Mouse (Mus musculus): ENCODE results near the gene 0610009B22Rik. TPM values are rescaled to one million over a fixed set of nuclear protein-coding genes. Genes with fewer than 3 reads are reported as not detected.
"Not testable (repeated sequence)": the region's sequence is repeated elsewhere in the genome, so short reads cannot be mapped to it uniquely, and the experiment has no call there.

0610009B22Rik gene
- polyA plus RNA-seq, 1 experiment from 2014 or later, result 107 TPM

- no peak overlapping the region for H3K27ac ChIP-seq (replicated peaks; ENCODE audit: low read depth, low read length)
- ATAC-seq (replicated peaks; ENCODE audit: insufficient number of reproducible peaks, low FRiP score, low TSS enrichment, low read depth) (no peak), DNase-seq (ENCODE audit: low spot score) (no peak)
- H3K4me1 ChIP-seq (ENCODE audit: control insufficient read depth, insufficient read depth, low read length), result no peaks in the 10 kb centered on the region
- H3K4me2 ChIP-seq (ENCODE audit: low read depth, low read length), result no peak overlapping the region
- WGBS, result 72% methylated on average over 5 of the region's 5 CpGs
- H3K27me3 ChIP-seq (ENCODE audit: control insufficient read depth, insufficient read depth, low read length), result no peaks in the 10 kb centered on the region
- no peak overlapping the region for H3K9ac ChIP-seq (replicated peaks; ENCODE audit: low read length)
- H3K4me3 ChIP-seq (ENCODE audit: low read depth, low read length), result no peak overlapping the region
- no peaks in the 10 kb centered on the region for H3K36me3 ChIP-seq (replicated peaks; ENCODE audit: control insufficient read depth, insufficient read depth, low read depth, low read length)
- no peaks in the 10 kb centered on the region for H3K9me3 ChIP-seq (replicated peaks; ENCODE audit: control insufficient read depth, low read length)
Measured at GRCm38 (mm10) chr11:51675386-51675785, 13.3 kb downstream of the 0610009B22Rik start.

- H3K4me1 ChIP-seq (ENCODE audit: control insufficient read depth, insufficient read depth, low read length), result no peaks in the 10 kb centered on the region
- no peaks in the 10 kb centered on the region for H3K9me3 ChIP-seq (replicated peaks; ENCODE audit: control insufficient read depth, low read length)
- no peaks in the 10 kb centered on the region for H3K36me3 ChIP-seq (replicated peaks; ENCODE audit: control insufficient read depth, insufficient read depth, low read depth, low read length)
- WGBS, result 83% methylated on average over 9 of the region's 9 CpGs
- H3K27me3 ChIP-seq (ENCODE audit: control insufficient read depth, insufficient read depth, low read length), result no peaks in the 10 kb centered on the region
- ATAC-seq (replicated peaks; ENCODE audit: insufficient number of reproducible peaks, low FRiP score, low TSS enrichment, low read depth) (no peak), DNase-seq (ENCODE audit: low spot score) (no peak)
- H3K9ac ChIP-seq (replicated peaks; ENCODE audit: low read length), result no peak overlapping the region
- no peak overlapping the region for H3K4me2 ChIP-seq (ENCODE audit: low read depth, low read length)
- no peak overlapping the region for H3K27ac ChIP-seq (replicated peaks; ENCODE audit: low read depth, low read length)
- H3K4me3 ChIP-seq (ENCODE audit: low read depth, low read length), result no peak overlapping the region
Measured at GRCm38 (mm10) chr11:51673291-51673690, 15.4 kb downstream of the 0610009B22Rik start.

GRCm38 (mm10) chr11:51671376-51671775 lies 17.3 kb downstream of the 0610009B22Rik start:
- Histone ChIP-seq H3K4me1 (ENCODE audit: control insufficient read depth, insufficient read depth, low read length) (no peaks in the 10 kb centered on the region), H3K36me3 (replicated peaks; ENCODE audit: control insufficient read depth, insufficient read depth, low read depth, low read length) (no peaks in the 10 kb centered on the region), H3K27me3 (ENCODE audit: control insufficient read depth, insufficient read depth, low read length) (no peaks in the 10 kb centered on the region), H3K4me2 (ENCODE audit: low read depth, low read length) (no peak overlapping the region), H3K9ac (replicated peaks; ENCODE audit: low read length) (no peak overlapping the region), H3K9me3 (replicated peaks; ENCODE audit: control insufficient read depth, low read length) (no peaks in the 10 kb centered on the region), H3K4me3 (ENCODE audit: low read depth, low read length) (no peak overlapping the region), H3K27ac (replicated peaks; ENCODE audit: low read depth, low read length) (no peak overlapping the region)
- 87% methylated on average over 2 of the region's 2 CpGs for WGBS
- ATAC-seq (replicated peaks; ENCODE audit: insufficient number of reproducible peaks, low FRiP score, low TSS enrichment, low read depth) (no peak), DNase-seq (ENCODE audit: low spot score) (no peak)

GRCm38 (mm10) chr11:51670846-51671245 lies 17.8 kb downstream of the 0610009B22Rik start:
- H3K9me3 ChIP-seq (replicated peaks; ENCODE audit: control insufficient read depth, low read length), result no peaks in the 10 kb centered on the region
- 92% methylated on average over 7 of the region's 7 CpGs for WGBS
- no peak overlapping the region for H3K4me2 ChIP-seq (ENCODE audit: low read depth, low read length)
- no peak overlapping the region for H3K9ac ChIP-seq (replicated peaks; ENCODE audit: low read length)
- H3K27ac ChIP-seq (replicated peaks; ENCODE audit: low read depth, low read length), result no peak overlapping the region
- H3K4me3 ChIP-seq (ENCODE audit: low read depth, low read length), result no peak overlapping the region
- no peaks in the 10 kb centered on the region for H3K27me3 ChIP-seq (ENCODE audit: control insufficient read depth, insufficient read depth, low read length)
- ATAC-seq (replicated peaks; ENCODE audit: insufficient number of reproducible peaks, low FRiP score, low TSS enrichment, low read depth) (no peak), DNase-seq (ENCODE audit: low spot score) (no peak)
- no peaks in the 10 kb centered on the region for H3K4me1 ChIP-seq (ENCODE audit: control insufficient read depth, insufficient read depth, low read length)
- no peaks in the 10 kb centered on the region for H3K36me3 ChIP-seq (replicated peaks; ENCODE audit: control insufficient read depth, insufficient read depth, low read depth, low read length)

- not testable (repeated sequence) for H3K4me3 ChIP-seq (ENCODE audit: low read depth, low read length); H3K4me1 ChIP-seq (ENCODE audit: control insufficient read depth, insufficient read depth, low read length); H3K9ac ChIP-seq (replicated peaks; ENCODE audit: low read length); H3K36me3 ChIP-seq (replicated peaks; ENCODE audit: control insufficient read depth, insufficient read depth, low read depth, low read length); DNase-seq (ENCODE audit: low spot score); H3K27me3 ChIP-seq (ENCODE audit: control insufficient read depth, insufficient read depth, low read length); ATAC-seq (replicated peaks; ENCODE audit: insufficient number of reproducible peaks, low FRiP score, low TSS enrichment, low read depth); H3K27ac ChIP-seq (replicated peaks; ENCODE audit: low read depth, low read length); H3K9me3 ChIP-seq (replicated peaks; ENCODE audit: control insufficient read depth, low read length); H3K4me2 ChIP-seq (ENCODE audit: low read depth, low read length)
- 94% methylated on average over 7 of the region's 7 CpGs for WGBS
Measured at GRCm38 (mm10) chr11:51664747-51665146, 23.9 kb downstream of the 0610009B22Rik start.

GRCm38 (mm10) chr11:51662632-51663031 lies 26.0 kb downstream of the 0610009B22Rik start:
- H3K9ac ChIP-seq (replicated peaks; ENCODE audit: low read length), result no peak overlapping the region
- no peaks in the 10 kb centered on the region for H3K4me1 ChIP-seq (ENCODE audit: control insufficient read depth, insufficient read depth, low read length)
- ATAC-seq (replicated peaks; ENCODE audit: insufficient number of reproducible peaks, low FRiP score, low TSS enrichment, low read depth), result no peak
- no peak for DNase-seq (ENCODE audit: low spot score)
- H3K27ac ChIP-seq (replicated peaks; ENCODE audit: low read depth, low read length), result no peak overlapping the region
- H3K4me2 ChIP-seq (ENCODE audit: low read depth, low read length), result no peak overlapping the region
- H3K36me3 ChIP-seq (replicated peaks; ENCODE audit: control insufficient read depth, insufficient read depth, low read depth, low read length), result no peaks in the 10 kb centered on the region
- 78% methylated on average over 7 of the region's 7 CpGs for WGBS
- no peaks in the 10 kb centered on the region for H3K9me3 ChIP-seq (replicated peaks; ENCODE audit: control insufficient read depth, low read length)
- H3K4me3 ChIP-seq (ENCODE audit: low read depth, low read length), result no peak overlapping the region
- no peaks in the 10 kb centered on the region for H3K27me3 ChIP-seq (ENCODE audit: control insufficient read depth, insufficient read depth, low read length)

- 82% methylated on average over 16 of the region's 16 CpGs for WGBS
- H3K27ac ChIP-seq (replicated peaks; ENCODE audit: low read depth, low read length), result no peak overlapping the region
Measured at GRCm38 (mm10) chr11:51661867-51662365, 26.8 kb downstream of the 0610009B22Rik start.

GRCm38 (mm10) chr11:51658705-51659104 lies 30.0 kb downstream of the 0610009B22Rik start:
- Histone ChIP-seq H3K36me3 (replicated peaks; ENCODE audit: control insufficient read depth, insufficient read depth, low read depth, low read length) (no peaks in the 10 kb centered on the region), H3K9me3 (replicated peaks; ENCODE audit: control insufficient read depth, low read length) (no peaks in the 10 kb centered on the region), H3K27ac (replicated peaks; ENCODE audit: low read depth, low read length) (no peak overlapping the region), H3K4me3 (ENCODE audit: low read depth, low read length) (no peak overlapping the region), H3K4me1 (ENCODE audit: control insufficient read depth, insufficient read depth, low read length) (no peaks in the 10 kb centered on the region), H3K9ac (replicated peaks; ENCODE audit: low read length) (no peak overlapping the region), H3K4me2 (ENCODE audit: low read depth, low read length) (no peak overlapping the region), H3K27me3 (ENCODE audit: control insufficient read depth, insufficient read depth, low read length) (no peaks in the 10 kb centered on the region)
- DNase-seq (ENCODE audit: low spot score) (no peak), ATAC-seq (replicated peaks; ENCODE audit: insufficient number of reproducible peaks, low FRiP score, low TSS enrichment, low read depth) (no peak)
- WGBS, result 63% methylated on average over 6 of the region's 6 CpGs

More at GRCm38 (mm10) chr11:51661867-51662365, 26.8 kb downstream of the 0610009B22Rik start:
- ATAC-seq (replicated peaks; ENCODE audit: insufficient number of reproducible peaks, low FRiP score, low TSS enrichment, low read depth) (no peak), DNase-seq (ENCODE audit: low spot score) (no peak)
- no peak overlapping the region for H3K4me3 ChIP-seq (ENCODE audit: low read depth, low read length)
- no peaks in the 10 kb centered on the region for H3K9me3 ChIP-seq (replicated peaks; ENCODE audit: control insufficient read depth, low read length)
- H3K36me3 ChIP-seq (replicated peaks; ENCODE audit: control insufficient read depth, insufficient read depth, low read depth, low read length), result no peaks in the 10 kb centered on the region
- H3K4me2 ChIP-seq (ENCODE audit: low read depth, low read length), result no peak overlapping the region
- H3K27me3 ChIP-seq (ENCODE audit: control insufficient read depth, insufficient read depth, low read length), result no peaks in the 10 kb centered on the region
- H3K4me1 ChIP-seq (ENCODE audit: control insufficient read depth, insufficient read depth, low read length), result no peaks in the 10 kb centered on the region
- H3K9ac ChIP-seq (replicated peaks; ENCODE audit: low read length), result no peak overlapping the region

Measured in embryonic facial prominence, embryonic 11.5 days (tissue).